Mouse (Mus musculus): Measurements from ENCODE around the gene Gpr89.

DNA sequence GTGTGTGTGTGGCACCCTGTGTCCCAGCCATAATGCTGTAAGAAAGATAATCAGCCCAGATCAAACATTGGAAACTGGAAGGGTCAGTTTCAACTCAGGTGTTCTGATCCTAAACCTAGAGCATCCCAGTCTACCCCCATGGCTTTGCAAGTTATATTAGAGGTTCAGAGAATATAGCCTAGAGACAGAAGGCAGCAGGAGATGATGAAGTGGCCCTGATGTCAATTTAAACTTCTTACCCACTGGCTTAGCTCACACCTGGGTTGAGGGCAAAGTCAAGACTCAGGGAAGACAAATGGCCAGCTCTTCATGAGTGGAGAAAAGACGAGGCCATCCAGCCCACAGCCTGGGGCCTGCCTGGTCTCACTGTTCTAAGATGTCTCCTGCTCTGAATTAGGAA, 76.2 kb downstream of the Gpr89 start, which contains the start of the genes Pdzk1 and Cd160:
- TF ChIP-seq CTCF (IDR thresholded peaks at IDR 0.05; ENCODE audit: low read depth, low read length), result no peak
- TF ChIP-seq POLR2A (IDR thresholded peaks at IDR 0.05; ENCODE audit: borderline replicate concordance, low read depth, low read length), result no peak

All from bone marrow macrophage, adult 2 months (primary cell).